Mouse (Mus musculus): Measurements from ENCODE around the gene Dclk1.
"Not testable (repeated sequence)": the region's sequence is repeated elsewhere in the genome, so short reads cannot be mapped to it uniquely, and the experiment has no call there.

Dclk1 gene

DNA sequence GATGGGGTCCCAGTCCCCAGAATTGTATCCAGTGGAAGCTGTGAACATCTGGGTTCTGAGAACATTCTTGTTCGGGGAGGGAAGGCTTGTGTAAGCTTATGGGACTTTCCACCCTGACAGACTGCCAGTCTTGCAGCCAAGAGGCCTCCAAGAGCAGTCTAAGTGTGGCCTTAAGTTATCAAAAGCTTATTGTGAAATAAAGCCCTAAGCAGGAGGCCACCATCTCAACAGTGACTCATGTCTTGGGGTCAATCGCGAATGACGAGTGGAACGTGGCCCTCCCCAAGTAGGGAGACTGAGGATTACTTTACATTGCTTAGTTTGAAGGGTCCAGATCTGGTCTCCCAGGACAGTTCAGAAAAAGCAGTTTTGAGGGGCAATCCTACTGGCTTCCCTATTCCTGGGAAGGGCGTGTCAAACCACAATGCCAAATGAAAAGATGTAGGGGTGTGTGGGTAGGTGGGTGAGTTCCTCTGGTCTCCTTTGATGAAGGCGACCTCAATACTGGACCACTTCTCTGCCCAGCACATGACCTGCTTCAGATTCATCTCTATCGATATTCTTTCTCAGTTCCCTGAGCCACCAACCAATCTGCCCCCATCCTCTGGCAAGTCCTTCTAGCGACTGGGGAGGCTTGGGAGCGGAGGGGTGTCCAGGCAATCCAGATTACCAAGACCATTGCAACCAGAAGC lies at the start of gene Dclk1:
Dclk1 (plus strand) TSS at position 635 of the 692 bp plus-strand sequence.
- no peak for DNase-seq (ENCODE audit: low spot score)

GRCm38 (mm10) chr3:55193351-55193750 lies 48.8 kb upstream of the Dclk1 start:
- DNase-seq (ENCODE audit: low spot score) = no peak

- no peak for DNase-seq (ENCODE audit: low spot score)
These were observed 47.4 kb upstream of the Dclk1 start for GRCm38 (mm10) chr3:55194792-55195191.

GRCm38 (mm10) chr3:55195581-55196327 lies 46.4 kb upstream of the Dclk1 start:
- DNase-seq (ENCODE audit: low spot score) = no peak

GRCm38 (mm10) chr3:55196328-55196710 lies 45.8 kb upstream of the Dclk1 start:
- DNase-seq (ENCODE audit: low spot score) = no peak

GRCm38 (mm10) chr3:55203621-55204020 lies 38.5 kb upstream of the Dclk1 start:
- DNase-seq (ENCODE audit: low spot score) = not testable (repeated sequence)

DNA sequence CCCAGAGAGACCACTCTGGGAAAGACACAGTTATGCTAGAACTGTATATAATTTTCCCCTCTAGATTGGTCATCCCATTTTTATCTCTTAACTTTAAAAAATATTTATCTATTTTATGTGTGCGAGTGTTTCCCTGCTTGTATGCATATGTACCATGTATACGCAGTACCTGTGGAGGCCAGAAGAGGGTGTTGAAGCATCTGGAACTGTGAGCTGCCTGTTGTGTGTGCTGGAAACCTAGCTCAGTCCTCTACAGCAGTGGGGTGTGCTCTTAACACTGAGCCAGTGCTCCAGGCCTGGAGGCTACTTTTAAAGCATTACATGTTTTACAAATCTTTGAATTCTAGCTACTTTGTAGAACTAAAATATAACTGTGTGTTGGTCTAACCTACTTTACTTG lies 35.8 kb upstream of the Dclk1 start:
- DNase-seq (ENCODE audit: low spot score) = no peak

DNA sequence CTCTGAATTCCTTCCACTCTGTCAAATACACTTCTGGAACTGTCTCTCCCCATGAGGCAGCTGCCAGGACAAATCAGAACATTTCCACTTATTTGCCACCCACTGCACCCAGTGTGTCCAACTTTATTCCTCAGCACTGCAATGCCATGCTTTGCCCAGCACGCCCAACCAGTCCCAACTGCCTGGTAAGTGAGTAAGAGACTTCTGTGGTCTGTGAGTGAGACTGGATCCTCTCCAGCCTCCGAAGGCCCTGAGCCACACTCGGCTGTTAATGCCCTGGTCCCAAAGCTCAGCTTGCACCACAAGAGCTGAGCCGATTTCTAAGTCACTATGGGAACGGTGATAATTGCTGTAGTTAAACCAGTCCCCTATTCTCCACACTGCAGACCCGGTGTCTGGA lies 34.5 kb upstream of the Dclk1 start:
- no peak for DNase-seq (ENCODE audit: low spot score)

- no peak for DNase-seq (ENCODE audit: low spot score)
These were observed 29.9 kb upstream of the Dclk1 start for GRCm38 (mm10) chr3:55212254-55212653.

GRCm38 (mm10) chr3:55213785-55214184 lies 28.4 kb upstream of the Dclk1 start:
- no peak for DNase-seq (ENCODE audit: low spot score)

- no peak for DNase-seq (ENCODE audit: low spot score)
These were observed 27.8 kb upstream of the Dclk1 start for GRCm38 (mm10) chr3:55214413-55214812.

GRCm38 (mm10) chr3:55222502-55222901 lies 19.7 kb upstream of the Dclk1 start:
- DNase-seq (ENCODE audit: low spot score) = no peak

DNA sequence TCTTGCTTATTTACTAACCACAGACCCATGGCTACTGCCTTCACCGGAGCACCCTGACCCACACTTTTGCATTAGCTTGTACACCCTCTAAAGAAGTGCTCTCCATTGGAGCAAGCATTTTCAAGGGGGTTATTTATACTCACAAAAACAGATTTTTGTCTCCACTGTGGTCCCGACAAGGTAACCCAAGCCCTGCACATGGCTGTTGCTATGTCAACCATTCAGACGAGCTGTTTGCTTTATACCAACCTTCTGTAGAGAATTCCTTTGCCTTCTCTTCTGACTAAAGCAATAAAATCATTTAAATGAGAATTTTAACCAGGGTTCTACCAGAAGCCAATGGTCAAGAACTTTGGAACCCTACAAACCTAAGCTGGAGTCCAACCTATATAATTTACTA lies 18.3 kb upstream of the Dclk1 start:
- DNase-seq (ENCODE audit: low spot score) = no peak

DNA sequence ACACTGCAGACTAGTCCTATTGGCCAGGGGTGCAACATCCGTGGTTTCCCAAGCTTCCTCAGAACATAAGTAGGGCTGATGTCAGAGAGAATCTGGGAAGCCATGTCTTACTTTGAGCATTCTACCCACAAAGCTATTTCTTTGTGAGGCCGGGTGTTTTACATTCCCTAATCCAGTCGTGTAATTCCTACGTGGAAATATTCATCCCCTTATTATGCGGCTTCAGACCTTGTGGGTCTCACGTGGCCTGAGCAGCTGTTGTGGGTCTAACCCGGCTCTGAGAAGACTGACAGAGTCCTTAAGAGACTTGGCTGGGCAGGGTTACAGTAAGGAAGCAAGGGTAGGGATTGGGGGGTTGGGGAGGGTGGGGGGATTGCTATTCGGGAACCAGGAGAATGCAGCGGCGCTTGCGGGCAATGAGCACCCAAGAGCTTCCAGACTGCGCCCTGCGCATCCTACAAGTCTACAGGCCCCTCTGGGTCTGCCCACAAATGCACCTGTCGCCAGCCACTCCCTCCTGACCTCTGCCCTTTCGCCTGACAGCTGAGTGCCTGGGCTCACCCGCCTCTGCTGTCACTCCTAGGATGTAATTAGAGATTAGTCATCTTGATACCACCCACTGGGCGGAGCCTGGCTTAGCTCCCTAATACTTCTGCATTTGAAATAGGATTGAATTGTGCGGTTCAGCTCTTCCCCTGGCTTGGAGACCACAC lies 15.5 kb upstream of the Dclk1 start:
- no peak for DNase-seq (ENCODE audit: low spot score)

- DNase-seq (ENCODE audit: low spot score) = no peak
These were observed 15.0 kb upstream of the Dclk1 start for GRCm38 (mm10) chr3:55227214-55227581.

DNA sequence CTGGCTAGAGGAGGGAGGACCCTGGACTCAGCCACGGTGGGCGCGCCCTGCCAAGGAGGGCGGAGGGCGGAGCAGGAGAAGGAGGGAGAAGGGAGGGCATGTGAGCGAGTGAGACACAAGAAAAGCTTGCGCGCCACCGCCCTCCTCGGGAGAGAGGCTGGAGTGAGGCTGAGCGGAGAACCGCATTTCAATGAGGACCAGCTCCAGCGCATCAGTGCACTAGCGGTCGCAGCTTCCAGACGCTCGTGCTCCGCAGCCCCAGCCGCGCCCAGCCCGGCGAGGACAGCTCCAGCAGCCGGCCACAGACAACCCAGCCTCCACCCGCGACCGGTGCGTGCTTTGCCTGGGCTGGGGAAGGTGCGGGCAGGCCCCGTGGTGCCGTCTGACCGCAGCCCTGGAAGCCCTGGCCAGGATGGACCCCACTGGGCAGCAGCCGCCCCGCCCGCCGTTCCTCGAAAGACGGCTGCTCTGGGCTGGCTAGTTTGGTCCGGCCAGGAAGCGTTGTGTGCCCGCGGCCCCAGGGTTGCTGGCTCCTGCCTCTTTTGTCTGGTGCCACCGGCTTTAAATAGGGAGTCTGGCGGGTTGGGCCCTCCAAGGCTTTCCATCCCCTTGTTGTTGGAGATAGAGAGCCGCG lies 375 bp downstream of the Dclk1 start:
- DNase-seq (ENCODE audit: low spot score) = peak; percentile 67

DNA sequence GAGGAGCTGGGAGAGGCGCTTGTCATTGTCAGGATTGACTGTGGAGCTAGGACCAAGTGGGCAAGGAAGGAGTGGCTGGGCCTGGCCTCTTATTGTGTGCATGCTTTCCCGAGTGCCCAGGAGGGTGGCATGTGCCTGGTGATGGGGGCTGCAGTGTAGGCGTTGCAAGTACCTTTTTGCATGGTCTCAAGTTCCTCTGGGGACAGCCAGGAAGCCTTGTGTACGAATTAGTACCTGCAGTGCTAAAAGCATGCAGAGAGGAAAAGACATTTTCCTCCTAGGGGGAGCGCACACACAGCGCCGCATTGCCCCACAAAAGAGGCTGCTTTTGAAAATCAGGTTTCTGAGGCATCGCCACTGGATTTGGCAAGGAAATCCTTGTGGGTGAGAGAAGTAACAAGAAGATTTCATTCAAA lies 900 bp downstream of the Dclk1 start:
- no peak for DNase-seq (ENCODE audit: low spot score)

DNA sequence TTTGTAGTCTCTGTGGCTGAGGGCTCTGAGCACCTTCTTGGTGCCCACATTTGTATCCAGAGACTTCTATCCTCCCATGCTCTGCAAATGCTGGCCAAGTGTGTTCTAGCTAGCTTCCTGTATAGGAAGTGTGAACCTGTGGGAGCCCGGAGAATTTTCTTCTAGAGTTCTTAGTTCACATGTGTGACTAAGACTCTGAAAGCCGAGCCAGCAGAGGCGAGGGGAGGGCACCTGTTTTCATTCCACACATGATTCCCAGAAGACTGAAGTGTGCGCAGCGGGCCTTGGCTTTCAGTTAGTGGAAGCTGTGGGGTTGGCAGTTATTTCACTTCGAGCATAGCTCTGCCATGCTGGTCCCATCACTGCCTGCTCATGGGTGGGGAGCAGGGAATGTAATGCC lies 1.9 kb downstream of the Dclk1 start:
- no peak for DNase-seq (ENCODE audit: low spot score)

- no peak for DNase-seq (ENCODE audit: low spot score)
These were observed 4.6 kb downstream of the Dclk1 start for GRCm38 (mm10) chr3:55246618-55247272.

- no peak for DNase-seq (ENCODE audit: low spot score)
These were observed 5.9 kb downstream of the Dclk1 start for GRCm38 (mm10) chr3:55248048-55248447.

- no peak for DNase-seq (ENCODE audit: low spot score)
These were observed 6.3 kb downstream of the Dclk1 start for GRCm38 (mm10) chr3:55248508-55248907.

DNA sequence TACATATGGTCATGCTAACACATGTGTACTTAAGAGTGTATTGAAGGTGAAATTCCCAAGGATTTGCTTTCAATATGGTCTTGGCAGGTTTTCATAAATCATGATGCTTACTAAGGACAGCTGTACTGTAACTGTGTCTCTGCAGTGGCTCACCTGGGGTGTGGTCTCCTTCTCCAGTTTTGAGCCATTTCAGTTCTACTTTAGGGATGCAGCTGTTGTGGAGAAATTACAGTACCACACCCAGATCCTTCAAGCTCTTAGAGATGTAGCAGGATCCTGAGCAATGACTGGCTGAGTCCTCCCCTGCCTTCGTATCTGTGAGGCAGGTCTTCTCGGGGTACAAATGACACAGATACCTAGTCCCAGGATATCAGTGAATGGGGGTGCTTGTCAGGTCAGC lies 8.5 kb downstream of the Dclk1 start:
- DNase-seq (ENCODE audit: low spot score) = no peak

All from ovary, postnatal 36 days (tissue).